Mouse (Mus musculus) erythroblast, embryonic 14.5 days (primary cell): ENCODE measurements around the gene Naa15.
A peak's percentile ranks its signal among the peaks of the same experiment; 100 is the strongest.

ENCODE experiments used
- GATA1 ChIP-seq: IDR thresholded peaks from 2 replicates; pipeline ENCODE4 v1.6.1; 2012; ENCODE audit warnings: low read length, inconsistent platforms, mixed read lengths
- TAL1 ChIP-seq: IDR thresholded peaks from 3 replicates; pipeline ENCODE4 v1.6.1; 2012; ENCODE audit warnings: low read length, inconsistent platforms, mixed read lengths

DNA sequence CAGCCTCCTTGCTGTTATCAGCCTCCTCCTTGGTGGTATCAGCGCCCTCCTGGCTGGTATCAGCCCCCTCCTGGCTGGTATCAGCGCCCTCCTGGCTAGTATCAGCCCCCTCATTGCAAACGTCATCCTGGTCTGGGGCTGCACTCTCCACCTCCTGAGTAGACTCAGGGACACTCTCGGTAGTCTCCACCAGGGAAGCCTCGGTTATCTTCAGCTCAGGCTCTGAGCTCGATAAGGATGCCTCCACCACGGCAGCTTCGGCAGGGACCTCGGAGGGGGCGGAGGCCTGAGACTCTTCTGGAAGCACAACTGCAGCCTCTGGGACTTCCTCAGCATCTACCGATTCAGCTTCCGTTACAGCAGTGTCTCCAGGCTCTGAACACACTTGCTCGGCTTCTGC lies 26.0 kb upstream of the Naa15 start:
- TF ChIP-seq GATA1 (peak; percentile 64), TAL1 (peak; percentile 59)
